10 mouse cellular contexts compared by ENCODE assay signal in the genomic region with DNA sequence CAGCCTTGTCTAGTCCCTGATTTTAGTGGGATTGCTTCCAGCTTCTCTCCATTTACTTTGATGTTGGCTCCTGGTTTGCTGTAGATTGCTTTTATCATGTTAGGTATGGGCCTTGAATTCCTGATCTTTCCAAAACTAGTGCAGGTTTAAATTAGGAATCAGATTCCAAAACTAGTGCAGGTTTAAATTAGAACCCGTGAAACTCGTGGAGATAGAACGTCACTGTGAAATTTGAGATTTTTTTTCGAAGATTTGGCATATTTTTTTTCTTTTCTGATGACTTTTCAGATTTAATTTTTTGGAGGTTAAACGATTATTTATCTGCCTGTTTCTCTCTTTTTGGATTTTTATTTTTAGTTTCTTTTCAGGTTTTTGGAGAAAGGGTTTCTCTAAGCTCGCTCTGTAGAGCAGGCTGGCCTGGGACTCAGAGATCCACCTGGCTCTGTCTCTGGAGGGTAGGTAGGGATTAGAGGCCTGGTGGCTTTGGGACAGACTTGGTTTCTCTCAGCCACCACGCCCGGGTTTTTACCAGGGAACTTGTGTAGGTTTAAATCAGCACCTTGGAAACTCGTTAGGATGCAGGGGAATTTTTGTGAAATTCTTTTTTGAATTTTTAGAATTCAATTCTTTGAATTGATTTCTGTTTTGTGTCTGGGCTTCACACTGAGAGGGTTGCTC. TPM values are rescaled to one million over a fixed set of nuclear protein-coding genes. Genes with fewer than 3 reads are reported as not detected.
DNase-seq lines count a peak whose midpoint lies in the region; TF ChIP-seq lines count a peak whose summit lies in the region.
"Not testable (repeated sequence)": the region's sequence is repeated elsewhere in the genome, so short reads cannot be mapped to it uniquely, and the experiment has no call there.
"Had no signal": no experiment of that assay in that cellular context is flagged by ENCODE, and none has a peak within 500 bp of the region (broad histone marks: within the 10 kb centered on the region; RNA-seq: fewer than 3 reads in every experiment).

No protein-coding gene starts in this region.

- H3K27ac ChIP-seq in gastrocnemius, adult 2 months = not testable (repeated sequence)

- not testable (repeated sequence) for H3K4me3 ChIP-seq in gastrocnemius, adult 2 months

- DNase-seq in 3T3-L1 (ENCODE audit: low read depth, low spot score) (peak; percentile 23), NIH3T3 (ENCODE audit: low read depth) (peak; percentile 20)
- DNase-seq in cerebellum, adult 11-12 months = peak; percentile 54
- DNase-seq in gastrocnemius, adult 2 months = peak; percentile 27
- peak; percentile 23 for DNase-seq in kidney, adult 18-20 months
- DNase-seq in left cerebral cortex, postnatal 25 days (ENCODE audit: low spot score in 2 of 2) = peak; percentile 20 to 59
- peak; percentile 43 to 62 for DNase-seq in right cerebral cortex, adult 2 months (ENCODE audit: low spot score in 2 of 2)
- peak; percentile 26 to 52 for DNase-seq in thymus, adult 18-20 months

- intact Hi-C loops in gastrocnemius, adult 2 months (cut with DNase I); left cerebral cortex, postnatal 25 days (cut with DNase I): not testable (repeated sequence)

- TF ChIP-seq CTCF in gastrocnemius, adult 2 months (IDR thresholded peaks at IDR 0.05) = not testable (repeated sequence)

RNA-seq across cellular contexts. Expression of a gene that starts 20.8 kb away (rescaled TPM):
- not detected for total RNA-seq in gastrocnemius, adult 2 months (2021)
- not detected for total RNA-seq in left cerebral cortex, postnatal 25 days (2021)
- total RNA-seq: heart, adult 8-10 months; megakaryocyte-erythroid progenitor cell, adult 5-6 weeks had no signal

RNA-seq across cellular contexts. Expression of a gene that starts 50.7 kb away (rescaled TPM):
- not detected for total RNA-seq in gastrocnemius, adult 2 months (2021)
- total RNA-seq in left cerebral cortex, postnatal 25 days (2021) = not detected
- total RNA-seq: heart, adult 8-10 months; megakaryocyte-erythroid progenitor cell, adult 5-6 weeks had no signal
